Mouse (Mus musculus): ENCODE measurements at regions not wholly inside any gene's neighbourhood (a gene's known extent, or its start where the extent isn't known, plus 50 kb on each side); places are given as distances from the start of the nearest gene placed in this dataset.
"Not testable (repeated sequence)": the region's sequence is repeated elsewhere in the genome, so short reads cannot be mapped to it uniquely, and the experiment has no call there.

- DNase-seq (ENCODE audit: extremely low spot score in 1 of 2, low spot score in 1 of 2): no peak
Measured at GRCm38 (mm10) chr15:41283199-41283598, 1149.0 kb downstream of the 9330182O14Rik start.

GRCm38 (mm10) chr15:41286809-41287413, 1152.7 kb downstream of the 9330182O14Rik start:
- DNase-seq (ENCODE audit: extremely low spot score in 1 of 2, low spot score in 1 of 2): no peak

DNA sequence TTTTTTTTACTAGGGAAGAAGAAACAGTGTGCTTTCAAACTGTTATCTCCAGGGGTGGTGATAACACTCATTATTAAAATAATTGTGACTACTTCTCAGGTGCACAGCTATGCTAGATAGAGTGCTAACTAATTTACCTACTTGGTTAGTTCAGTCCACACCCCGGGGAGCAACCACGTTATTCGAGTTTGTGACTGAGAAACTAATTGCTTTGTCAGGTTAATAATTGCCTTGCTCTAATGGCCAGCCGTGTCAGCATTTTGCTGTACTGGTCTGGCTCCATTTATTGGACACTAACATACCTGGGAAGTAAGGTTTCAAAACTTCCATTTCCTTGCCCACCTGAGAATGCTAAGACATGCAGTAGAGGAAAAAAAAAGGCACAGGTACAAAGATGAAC, 1163.3 kb downstream of the 9330182O14Rik start:
- no peak for DNase-seq (ENCODE audit: extremely low spot score in 1 of 2, low spot score in 1 of 2)

DNA sequence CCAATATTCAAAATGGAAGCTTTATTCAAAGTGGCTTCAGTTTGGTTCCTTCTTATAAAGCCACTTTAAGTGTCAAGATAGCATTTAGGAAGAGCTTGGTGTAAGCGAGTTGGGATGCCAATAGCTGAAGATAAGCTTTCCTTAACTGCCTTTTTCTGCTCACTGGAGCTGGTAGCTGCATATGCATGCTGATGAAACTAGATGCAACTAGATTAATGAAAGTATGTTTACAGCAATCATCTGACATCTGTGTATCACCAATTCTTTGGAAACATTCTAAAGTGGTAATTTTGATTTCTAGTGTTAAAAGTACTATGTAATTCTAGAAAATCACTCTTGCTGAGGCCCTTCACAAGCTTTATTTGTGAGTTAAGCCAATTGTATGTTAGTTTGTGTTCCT, 1172.5 kb downstream of the 9330182O14Rik start:
- no peak for DNase-seq (ENCODE audit: extremely low spot score in 1 of 2, low spot score in 1 of 2)

GRCm38 (mm10) chr15:41311728-41312320, 1177.7 kb downstream of the 9330182O14Rik start:
- no peak for DNase-seq (ENCODE audit: extremely low spot score in 1 of 2, low spot score in 1 of 2)

GRCm38 (mm10) chr15:41314916-41315315, 1180.8 kb downstream of the 9330182O14Rik start:
- no peak for DNase-seq (ENCODE audit: extremely low spot score in 1 of 2, low spot score in 1 of 2)

GRCm38 (mm10) chr15:41325633-41326252, 1191.6 kb downstream of the 9330182O14Rik start:
- peak in 1 of 2 experiments; percentile 71 for DNase-seq (ENCODE audit: extremely low spot score in 1 of 2, low spot score in 1 of 2)

DNA sequence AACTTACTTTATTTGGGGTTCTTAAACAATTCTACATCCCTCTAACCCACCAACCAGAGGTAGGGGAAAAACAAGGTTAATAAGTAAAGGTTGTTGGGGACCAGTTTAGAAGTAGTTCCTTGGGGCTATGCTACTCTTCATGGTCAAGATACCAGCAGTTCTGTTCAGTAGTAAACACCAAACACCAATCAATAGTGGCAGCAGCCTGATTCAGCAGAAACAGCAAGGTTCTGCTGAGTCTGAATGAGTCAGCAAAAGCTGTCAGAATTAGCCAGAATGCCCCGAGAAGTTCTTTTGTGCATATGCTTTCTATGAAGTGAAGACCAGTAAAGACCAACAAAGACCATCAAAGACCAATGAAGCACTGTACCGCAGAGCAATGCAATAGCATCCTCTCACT, 1195.1 kb downstream of the 9330182O14Rik start:
- no peak for DNase-seq (ENCODE audit: extremely low spot score in 1 of 2, low spot score in 1 of 2)

- no peak for DNase-seq (ENCODE audit: extremely low spot score in 1 of 2, low spot score in 1 of 2)
Measured at GRCm38 (mm10) chr15:41330085-41330484, 1195.9 kb downstream of the 9330182O14Rik start.

- no peak for DNase-seq (ENCODE audit: extremely low spot score in 1 of 2, low spot score in 1 of 2)
Measured at GRCm38 (mm10) chr15:41332451-41332850, 1198.3 kb downstream of the 9330182O14Rik start.

GRCm38 (mm10) chr15:41333165-41333564, 1199.0 kb downstream of the 9330182O14Rik start:
- DNase-seq (ENCODE audit: extremely low spot score in 1 of 2, low spot score in 1 of 2): no peak

DNA sequence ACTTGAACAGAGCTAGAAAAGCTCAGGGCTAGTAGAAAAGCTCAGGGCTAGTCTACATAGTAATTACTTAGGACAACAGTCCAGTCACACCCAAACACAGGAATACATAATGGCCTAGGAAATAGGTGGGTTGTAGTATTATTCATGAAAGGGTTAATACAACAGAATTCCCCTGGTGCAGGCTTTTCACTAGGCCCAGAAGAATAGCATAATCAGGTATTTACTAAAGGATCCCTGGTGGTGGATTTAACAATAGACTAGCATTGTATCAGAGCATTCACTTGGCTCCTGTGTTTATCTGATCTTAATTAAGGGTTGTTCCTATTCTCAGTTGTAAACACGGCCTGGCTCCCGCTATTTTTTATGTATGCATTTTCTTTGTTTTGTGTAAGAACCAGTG, 1206.5 kb downstream of the 9330182O14Rik start:
- DNase-seq (ENCODE audit: extremely low spot score in 1 of 2, low spot score in 1 of 2): not testable (repeated sequence)

DNA sequence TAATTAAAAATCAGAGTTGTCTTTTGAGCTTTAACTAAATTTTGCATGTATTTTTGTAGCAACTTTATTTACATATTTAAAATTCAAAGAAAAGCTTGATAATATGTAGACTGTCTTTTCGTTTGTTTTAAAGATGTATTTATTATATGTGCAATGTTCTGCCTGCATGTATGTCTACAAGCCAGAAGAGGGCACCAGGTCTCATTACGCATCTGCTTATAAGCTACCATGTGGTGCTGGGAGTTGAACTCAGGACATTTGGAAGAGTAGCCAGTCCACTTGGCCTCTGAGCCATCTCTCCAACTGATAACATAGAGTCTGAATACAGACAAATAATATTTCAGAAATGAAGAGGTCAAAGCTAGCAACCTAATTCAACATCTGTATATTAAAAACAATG, 1211.4 kb downstream of the 9330182O14Rik start:
- no peak for DNase-seq (ENCODE audit: extremely low spot score in 1 of 2, low spot score in 1 of 2)

DNA sequence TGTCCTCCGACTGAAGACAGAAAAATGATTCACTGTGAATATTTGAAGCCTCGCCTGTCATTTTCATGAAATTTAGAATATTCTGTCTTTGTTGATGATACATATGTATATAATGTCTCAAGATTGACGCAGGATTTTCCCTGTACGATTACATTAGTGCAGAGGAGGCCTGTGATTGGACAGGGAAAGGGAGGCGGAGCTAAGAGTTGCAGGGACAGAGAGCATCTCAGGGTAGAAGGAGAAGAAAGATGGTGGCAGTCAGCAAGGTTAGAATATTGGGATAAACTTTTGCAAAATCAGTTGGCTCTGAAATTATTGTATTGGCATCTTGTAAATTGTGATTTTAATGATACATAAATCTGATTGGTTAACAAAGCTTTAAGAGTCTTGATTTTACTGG, 1213.1 kb downstream of the 9330182O14Rik start:
- no peak for DNase-seq (ENCODE audit: extremely low spot score in 1 of 2, low spot score in 1 of 2)

DNA sequence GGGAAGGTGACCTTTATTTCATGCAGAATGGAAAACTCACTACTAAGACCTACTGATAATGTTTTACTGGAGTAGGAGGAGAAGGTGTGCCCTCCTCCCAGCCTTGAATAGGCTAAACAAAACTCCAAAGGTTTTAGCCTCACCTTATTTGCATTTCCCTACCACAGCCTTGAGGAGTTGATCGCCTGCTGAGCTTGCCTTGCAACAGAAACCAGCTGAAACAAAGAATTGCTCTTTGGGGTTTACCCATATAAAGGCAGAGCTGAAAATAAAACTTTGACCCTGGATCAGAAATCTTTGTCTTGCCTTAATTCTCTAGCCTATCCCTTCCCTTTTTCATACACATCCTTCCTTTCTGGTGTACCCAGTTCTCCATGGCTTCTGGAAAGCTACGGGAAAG, 1218.0 kb downstream of the 9330182O14Rik start:
- DNase-seq (ENCODE audit: extremely low spot score in 1 of 2, low spot score in 1 of 2): no peak

GRCm38 (mm10) chr15:41359276-41359675, 1225.1 kb downstream of the 9330182O14Rik start:
- DNase-seq (ENCODE audit: extremely low spot score in 1 of 2, low spot score in 1 of 2): peak in 1 of 2 experiments; percentile 8

DNA sequence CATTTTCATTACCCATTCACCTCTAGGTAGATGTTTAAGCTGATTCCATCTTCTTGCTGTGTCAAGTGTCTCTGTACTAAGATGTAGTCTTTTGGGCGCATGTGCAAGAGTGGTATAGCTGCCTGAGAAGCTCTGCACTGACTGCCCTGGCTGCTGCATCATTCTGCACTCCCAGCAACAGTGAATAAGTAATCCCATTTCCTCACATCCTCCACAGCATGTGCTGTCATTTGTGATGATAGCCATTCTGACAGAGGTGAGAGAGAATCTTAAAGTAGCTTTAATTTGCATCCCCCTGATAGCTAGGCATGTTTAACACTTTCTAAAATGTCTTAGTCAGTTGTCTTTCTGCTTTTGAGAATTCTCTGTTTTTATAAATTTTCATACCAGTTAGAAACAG, 1240.5 kb downstream of the 9330182O14Rik start:
- no peak for DNase-seq (ENCODE audit: extremely low spot score in 1 of 2, low spot score in 1 of 2)

DNA sequence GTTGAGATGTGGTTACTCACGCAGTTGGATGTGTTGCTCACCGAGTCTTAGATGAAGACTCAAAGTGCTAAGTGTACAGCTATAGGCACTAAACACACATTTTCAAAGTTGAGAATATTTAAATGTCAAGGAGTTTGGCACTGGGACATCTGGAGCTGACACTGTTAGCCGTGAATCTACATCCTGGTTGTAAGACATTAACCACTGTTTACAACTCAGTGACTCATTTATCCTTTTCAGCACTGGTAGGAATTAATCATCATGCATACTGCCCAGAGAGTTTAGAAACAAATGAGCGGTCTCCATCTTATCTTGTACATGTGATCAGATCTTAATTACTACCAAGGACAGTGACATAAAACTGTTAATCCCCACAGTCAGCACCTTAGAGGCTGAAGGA, 1241.7 kb downstream of the 9330182O14Rik start:
- no peak for DNase-seq (ENCODE audit: extremely low spot score in 1 of 2, low spot score in 1 of 2)

DNA sequence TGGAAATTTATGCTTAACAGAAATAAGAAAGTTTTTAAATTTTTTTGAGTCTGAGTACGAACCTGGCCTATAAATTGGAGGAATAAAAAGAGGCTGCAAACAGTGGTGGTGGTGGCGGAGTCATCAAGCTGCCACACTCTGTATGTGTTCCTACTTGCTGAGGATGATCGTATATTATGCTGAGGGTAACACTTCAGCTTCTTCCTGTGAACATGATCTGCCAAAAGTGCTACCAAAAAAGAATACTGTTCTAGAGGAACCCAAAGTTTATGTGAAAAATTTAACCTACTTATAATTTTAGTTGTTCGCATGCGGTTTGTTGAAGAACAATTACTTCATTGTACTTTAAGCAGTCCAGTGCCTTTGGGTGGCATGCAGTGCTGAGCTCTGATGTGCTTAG, 1245.5 kb downstream of the 9330182O14Rik start:
- DNase-seq (ENCODE audit: extremely low spot score in 1 of 2, low spot score in 1 of 2): no peak

DNA sequence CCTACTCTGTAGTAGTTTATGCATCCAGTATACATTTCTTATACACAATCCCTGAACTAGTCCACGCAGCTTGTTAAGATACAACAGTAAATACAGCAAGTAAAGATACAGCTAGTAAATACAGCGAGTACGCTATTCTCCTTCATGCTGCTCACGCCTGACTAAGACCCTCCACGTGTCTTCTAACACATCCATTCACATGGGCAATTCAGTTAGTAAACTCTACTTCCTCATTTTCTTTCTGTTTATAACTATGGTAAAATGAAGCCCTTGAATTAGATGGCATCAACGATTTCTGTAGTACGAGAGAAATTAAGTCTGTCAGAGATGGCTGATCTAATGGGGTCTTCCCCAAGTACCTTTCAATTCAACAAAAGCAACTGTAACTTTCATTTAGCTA, 1246.3 kb downstream of the 9330182O14Rik start:
- no peak for DNase-seq (ENCODE audit: extremely low spot score in 1 of 2, low spot score in 1 of 2)

DNA sequence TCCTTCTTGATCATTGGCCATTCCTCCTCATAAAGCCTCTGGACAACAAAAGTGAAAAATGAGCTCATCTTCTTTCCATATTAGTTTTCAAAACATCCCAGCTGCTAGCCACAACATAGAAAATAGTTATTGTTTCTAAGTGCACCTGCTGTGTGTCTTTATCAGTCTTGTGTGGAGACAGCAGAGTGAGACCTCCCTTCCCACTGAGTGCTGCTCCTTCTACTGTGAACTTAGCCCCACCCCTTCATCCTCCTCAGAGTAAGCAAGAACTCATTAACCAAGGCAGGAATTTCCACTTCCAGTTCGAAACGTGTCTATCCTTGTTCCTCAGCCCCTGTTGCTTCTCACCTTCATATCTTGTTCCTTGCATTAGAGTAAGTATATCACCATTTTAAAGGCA, 1256.5 kb downstream of the 9330182O14Rik start:
- no peak for DNase-seq (ENCODE audit: extremely low spot score in 1 of 2, low spot score in 1 of 2)

Measured in layer of hippocampus, postnatal 25 days (tissue).